Mouse (Mus musculus) limb, embryonic 11.5 days (tissue): ENCODE results near the gene Flt3l. TPM values are rescaled to one million over a fixed set of nuclear protein-coding genes. Genes with fewer than 3 reads are reported as not detected.

Source experiments
- ATAC-seq: fragments of 200-750 bp; cut with Nextera tagmentation; 2 replicates; pipeline ENCODE4 v1.8.0; 2017; ENCODE audit warnings: low read depth; ENCODE audit not compliant: insufficient number of reproducible peaks, low FRiP score, low TSS enrichment
- DNase-seq: peaks from one replicate; pipeline ENCODE4 v3.0.0-alpha.2; 2015; ENCODE audit warnings: low spot score
- H3K27ac ChIP-seq: fragments of 300-500 bp; sonication (generic); replicated peaks from 2 replicates; pipeline ENCODE4 v1.5.1; 2014; ENCODE audit warnings: low read depth, mild to moderate bottlenecking, low read length
- H3K27me3 ChIP-seq: fragments of 300-500 bp; sonication (generic); 2 replicates; pipeline ENCODE4 v1.6.1; 2014; ENCODE audit warnings: mild to moderate bottlenecking, low read length, mixed read lengths; ENCODE audit not compliant: control insufficient read depth, insufficient read depth
- H3K36me3 ChIP-seq: fragments of 300-500 bp; sonication (generic); 2 replicates; pipeline ENCODE4 v1.6.1; 2014; ENCODE audit warnings: mild to moderate bottlenecking, low read length, moderate library complexity, mixed read lengths; ENCODE audit not compliant: control insufficient read depth, insufficient read depth
- H3K4me1 ChIP-seq: fragments of 300-500 bp; sonication (generic); 2 replicates; pipeline ENCODE4 v1.6.1; 2014; ENCODE audit warnings: low read length, mixed read lengths; ENCODE audit not compliant: control insufficient read depth, insufficient read depth
- H3K4me2 ChIP-seq: fragments of 300-500 bp; sonication (generic); 2 replicates; pipeline ENCODE4 v1.6.1; 2014; ENCODE audit warnings: low read depth, mild to moderate bottlenecking, moderate library complexity; ENCODE audit not compliant: severe bottlenecking
- H3K4me3 ChIP-seq: fragments of 300-500 bp; sonication (generic); 2 replicates; pipeline ENCODE4 v1.5.1; 2014; ENCODE audit warnings: low read depth, low read length
- H3K9ac ChIP-seq: fragments of 300-500 bp; sonication (generic); 2 replicates; pipeline ENCODE4 v1.6.1; 2014; ENCODE audit warnings: mild to moderate bottlenecking, low read length
- H3K9me3 ChIP-seq: fragments of 300-500 bp; sonication (generic); 2 replicates; pipeline ENCODE4 v1.6.1; 2016; ENCODE audit warnings: low read length; ENCODE audit not compliant: control insufficient read depth
- WGBS: fragments of 180-500 bp; shearing (Covaris S2); extraction: QIAGEN DNeasy Blood & Tissue Kit; methylation state at CpG from one replicate; pipeline ENCODE4 v1.1.7; 2014; 5-methylcytosine and 5-hydroxymethylcytosine counted together
- polyA plus RNA-seq: library from polyadenylated mRNA; unstranded; fragments of >200 nt; fragmentation: Nextera tagmentation; extraction: Ambion mirVana; gene quantifications from 2 replicates; pipeline ENCODE4 v1.2.1, GENCODE M21; 2014

The Flt3l gene
- polyA plus RNA-seq, 1 experiment from 2014 or later = 0.44 TPM

DNA sequence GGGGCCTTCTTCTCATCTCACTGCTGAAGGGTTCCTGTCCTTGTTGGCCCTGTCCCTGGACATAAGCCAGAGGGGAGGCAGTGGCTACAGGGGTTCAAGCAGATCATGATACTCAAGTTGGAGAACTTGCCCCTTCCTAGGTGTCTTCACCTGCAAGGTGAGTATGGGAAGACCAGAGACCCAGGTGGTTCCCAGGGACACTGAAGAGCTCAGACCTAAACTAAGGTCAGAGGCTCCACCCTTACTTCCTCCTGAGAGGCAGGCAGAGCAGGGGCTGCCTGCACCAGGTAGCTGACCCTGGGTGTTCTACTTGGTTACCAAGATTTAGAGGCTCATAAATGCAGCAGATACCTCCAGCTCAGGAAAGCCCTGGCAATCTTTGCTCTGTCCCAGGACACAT, 14.3 kb downstream of the Flt3l start:
- Histone ChIP-seq H3K27ac (no peak overlapping the region), H3K27me3 (no peaks in the 10 kb centered on the region), H3K4me3 (no peak overlapping the region), H3K9me3 (no peaks in the 10 kb centered on the region), H3K4me2 (no peak overlapping the region), H3K36me3 (peaks cover 49% of the 10 kb centered on the region), H3K9ac (no peak overlapping the region), H3K4me1 (peaks cover 29% of the 10 kb centered on the region)
- no peak for ATAC-seq
- DNase-seq = no peak

DNA sequence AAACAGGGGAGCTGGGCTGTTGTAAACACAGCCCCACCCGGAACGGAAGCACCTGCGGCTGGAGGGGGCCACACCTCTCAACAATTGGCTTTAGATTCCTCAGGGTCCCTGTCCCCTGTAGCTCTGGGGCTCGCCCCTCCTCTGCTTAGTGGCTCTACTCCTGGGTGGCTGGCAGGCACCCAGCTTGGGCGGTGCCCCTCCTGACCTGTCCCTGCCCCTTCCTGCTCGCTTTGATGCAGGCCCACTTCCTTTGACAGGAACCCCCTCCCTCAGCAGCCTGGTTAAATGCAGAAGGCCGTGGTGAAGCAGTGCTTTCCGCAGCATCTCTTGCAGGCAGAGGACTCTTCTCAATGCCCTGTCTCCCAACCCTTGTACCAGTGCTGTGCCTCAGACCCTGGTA, 14.8 kb downstream of the Flt3l start:
- Histone ChIP-seq H3K9me3 (no peaks in the 10 kb centered on the region), H3K9ac (peak overlapping the region; percentile 27; the same call in 1 of the 2 replicates), H3K27ac (no peak overlapping the region), H3K4me2 (no peak overlapping the region), H3K4me1 (peaks cover 23% of the 10 kb centered on the region), H3K4me3 (no peak overlapping the region), H3K36me3 (peaks cover 44% of the 10 kb centered on the region), H3K27me3 (no peaks in the 10 kb centered on the region)
- ATAC-seq (no peak), DNase-seq (no peak)
- WGBS = 68% methylated on average over 8 of the region's 8 CpGs

DNA sequence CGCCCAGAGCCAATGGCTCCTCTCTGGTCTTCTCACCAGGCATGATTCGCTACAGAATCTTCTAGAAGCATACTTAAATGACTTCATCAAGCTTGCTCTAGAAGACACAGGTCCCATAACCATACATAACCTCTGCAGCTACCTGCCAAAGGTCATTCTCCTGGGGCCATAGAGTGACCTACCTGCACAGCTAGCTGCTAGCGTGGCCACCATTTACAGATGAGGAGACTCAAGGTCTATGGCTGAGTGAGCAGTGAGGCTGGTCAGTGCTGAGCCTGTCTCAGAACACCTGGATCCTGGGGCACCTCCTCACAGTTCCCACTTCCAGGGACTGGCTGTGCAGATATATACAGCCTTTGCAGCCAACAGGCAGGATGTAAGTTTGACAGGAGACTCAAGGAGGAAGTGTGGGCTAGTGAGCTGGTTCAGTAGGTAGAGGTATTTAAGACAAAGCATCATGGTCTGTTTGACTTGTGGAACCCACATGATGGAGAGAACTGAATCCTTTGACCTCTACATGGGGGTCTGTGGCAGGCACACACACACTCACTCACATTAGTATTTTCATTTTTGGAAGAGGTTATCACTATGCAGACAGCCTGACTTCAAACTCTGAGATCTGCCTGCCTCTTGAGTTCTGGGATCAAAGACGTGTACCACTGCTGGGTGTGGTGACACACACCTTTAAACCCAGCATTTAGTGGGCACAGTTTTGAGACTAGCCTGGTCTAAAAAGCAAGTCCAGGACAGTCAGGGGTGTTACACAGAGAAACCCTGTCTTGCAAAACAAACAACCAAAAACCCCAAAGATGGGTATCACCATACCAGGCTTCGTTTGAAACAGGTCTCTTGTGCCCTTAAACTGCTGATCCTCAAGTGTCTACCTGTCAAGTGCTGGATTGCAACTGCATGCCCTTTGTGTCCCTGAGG, 16.2 kb downstream of the Flt3l start:
- no peaks in the 10 kb centered on the region for H3K27me3 ChIP-seq
- ATAC-seq (no peak), DNase-seq (no peak)
- 81% methylated on average over 5 of the region's 5 CpGs for WGBS
- H3K9ac ChIP-seq = no peak overlapping the region
- no peak overlapping the region for H3K4me2 ChIP-seq
- H3K9me3 ChIP-seq = no peaks in the 10 kb centered on the region
- no peak overlapping the region for H3K4me3 ChIP-seq
- peaks cover 30% of the 10 kb centered on the region for H3K36me3 ChIP-seq
- 0 out of 2 replicates have a peak overlapping the region, but pooled peaks have one; percentile 36 for H3K27ac ChIP-seq
- H3K4me1 ChIP-seq = peaks cover 11% of the 10 kb centered on the region

DNA sequence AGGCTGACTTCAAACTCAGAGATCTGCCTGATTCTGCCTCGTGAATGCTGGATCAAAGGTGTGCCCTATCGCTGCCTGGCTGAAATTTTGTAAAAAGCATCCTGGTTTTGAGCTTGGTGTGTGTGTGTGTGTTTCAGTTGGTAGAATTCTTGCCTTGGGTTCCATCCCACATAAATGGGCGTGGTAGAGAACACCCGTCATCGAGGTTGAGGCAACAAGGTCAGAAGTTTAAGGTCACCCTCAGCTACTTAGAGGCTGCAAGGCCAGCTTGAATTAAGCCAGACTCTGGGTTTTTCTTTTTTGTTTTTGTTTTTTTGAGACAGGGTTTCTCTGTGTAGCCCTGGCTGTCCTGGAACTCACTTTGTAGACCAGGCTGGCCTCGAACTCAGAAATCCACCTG, 17.9 kb downstream of the Flt3l start:
- H3K36me3 ChIP-seq = peaks cover 30% of the 10 kb centered on the region
- H3K4me2 ChIP-seq = no peak overlapping the region
- H3K27ac ChIP-seq = no peak overlapping the region
- no peak overlapping the region for H3K4me3 ChIP-seq
- DNase-seq = no peak
- WGBS = 90% methylated on average over 6 of the region's 6 CpGs
- no peak overlapping the region for H3K9ac ChIP-seq
- no peak for ATAC-seq
- no peaks in the 10 kb centered on the region for H3K27me3 ChIP-seq
- no peaks in the 10 kb centered on the region for H3K9me3 ChIP-seq
- H3K4me1 ChIP-seq = peaks cover 11% of the 10 kb centered on the region

DNA sequence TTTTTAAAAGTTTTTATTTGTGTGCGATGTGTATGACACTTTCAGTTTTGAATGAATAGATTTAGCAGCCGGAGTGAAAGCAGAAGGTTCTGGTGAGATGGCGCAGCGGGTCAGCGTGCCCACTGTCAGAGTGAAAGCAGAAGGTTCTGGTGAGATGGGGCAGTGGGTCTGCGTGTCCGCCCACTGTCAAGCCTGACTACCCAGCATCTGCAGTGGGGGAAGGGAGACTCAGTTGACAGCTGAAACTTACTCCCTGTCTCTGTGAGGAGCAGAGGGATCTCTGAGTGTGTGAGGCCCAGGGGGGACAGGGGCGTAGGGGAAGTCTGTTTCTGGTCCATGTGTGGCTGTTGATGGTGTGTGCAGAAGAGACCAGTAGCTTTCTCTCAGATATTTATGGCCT, 18.7 kb downstream of the Flt3l start:
- ATAC-seq (no peak), DNase-seq (no peak)
- H3K4me1 ChIP-seq = peaks cover 5% of the 10 kb centered on the region; the same call in 1 of the 2 replicates
- H3K36me3 ChIP-seq = peaks cover 24% of the 10 kb centered on the region
- no peak overlapping the region for H3K4me2 ChIP-seq
- no peak overlapping the region for H3K27ac ChIP-seq
- no peak overlapping the region for H3K4me3 ChIP-seq
- WGBS = 86% methylated on average over 8 of the region's 8 CpGs
- H3K9me3 ChIP-seq = no peaks in the 10 kb centered on the region
- no peaks in the 10 kb centered on the region for H3K27me3 ChIP-seq
- no peak overlapping the region for H3K9ac ChIP-seq

DNA sequence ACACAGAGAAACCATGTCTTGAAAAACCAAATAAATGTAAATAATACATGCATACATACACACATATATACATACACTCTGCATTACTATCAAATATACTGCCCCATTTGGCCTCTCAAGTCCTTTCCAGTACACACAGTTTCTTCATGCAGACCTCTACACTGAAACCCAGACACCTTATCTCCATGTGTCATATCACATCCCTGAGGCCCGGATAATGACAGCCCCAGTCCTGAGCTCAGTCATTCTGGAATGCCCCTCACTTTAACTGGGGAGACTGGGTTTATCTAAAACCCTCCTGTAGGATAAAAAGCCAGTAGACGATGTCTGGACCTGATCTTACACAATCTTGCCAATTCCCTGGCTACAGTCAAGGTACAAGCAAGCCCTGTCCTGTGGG, 22.8 kb downstream of the Flt3l start:
- no peak for DNase-seq
- no peaks in the 10 kb centered on the region for H3K4me1 ChIP-seq
- no peak for ATAC-seq
- no peak overlapping the region for H3K27ac ChIP-seq
- no peaks in the 10 kb centered on the region for H3K27me3 ChIP-seq
- H3K36me3 ChIP-seq = no peaks in the 10 kb centered on the region
- no peak overlapping the region for H3K4me3 ChIP-seq
- 92% methylated on average over 2 of the region's 2 CpGs for WGBS
- H3K4me2 ChIP-seq = no peak overlapping the region
- no peaks in the 10 kb centered on the region for H3K9me3 ChIP-seq
- no peak overlapping the region for H3K9ac ChIP-seq

DNA sequence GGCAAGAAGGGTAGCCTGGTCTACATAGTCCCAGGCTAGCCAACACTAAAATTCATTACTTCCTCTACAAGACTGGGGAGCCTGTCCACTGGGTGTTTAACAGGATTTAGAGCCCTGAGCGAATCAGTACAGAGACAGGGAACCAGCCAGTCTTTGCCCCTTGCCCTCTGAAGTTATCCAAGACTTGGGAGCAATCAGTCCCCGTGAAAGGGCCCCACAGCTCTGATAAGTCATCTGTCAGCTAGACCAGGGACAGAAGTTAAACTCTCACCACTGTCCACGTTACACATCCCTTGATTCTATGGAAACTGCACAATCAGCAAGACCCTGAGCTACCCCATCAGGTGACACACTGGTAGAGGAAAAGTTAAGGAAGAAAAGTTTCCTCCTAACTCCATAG, 23.7 kb downstream of the Flt3l start:
- no peaks in the 10 kb centered on the region for H3K27me3 ChIP-seq
- no peak for DNase-seq
- no peaks in the 10 kb centered on the region for H3K9me3 ChIP-seq
- no peaks in the 10 kb centered on the region for H3K36me3 ChIP-seq
- H3K4me2 ChIP-seq = no peak overlapping the region
- H3K4me1 ChIP-seq = no peaks in the 10 kb centered on the region
- no peak overlapping the region for H3K27ac ChIP-seq
- no peak for ATAC-seq
- H3K9ac ChIP-seq = no peak overlapping the region
- WGBS = 62% methylated on average over 3 of the region's 3 CpGs
- no peak overlapping the region for H3K4me3 ChIP-seq

DNA sequence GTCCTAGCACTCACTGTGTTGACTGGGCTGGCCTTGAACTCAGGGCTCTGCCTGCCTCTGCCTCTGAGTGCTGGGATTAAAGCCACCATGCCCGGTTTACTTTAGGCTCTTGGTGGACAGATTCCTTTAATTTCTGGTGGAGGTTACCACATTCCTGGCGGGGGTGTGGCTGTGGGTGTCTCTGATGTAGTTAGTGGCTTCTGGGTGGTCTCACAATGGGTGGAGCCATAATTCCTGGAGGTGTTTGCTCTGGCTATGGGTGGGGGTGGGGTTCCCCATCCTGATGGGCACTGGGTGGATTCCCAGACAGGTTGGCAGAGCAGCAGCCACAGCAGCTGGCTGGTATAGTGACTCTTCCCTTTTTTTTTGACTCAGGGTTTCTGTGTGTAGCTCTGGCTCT, 24.3 kb downstream of the Flt3l start:
- Histone ChIP-seq H3K36me3 (no peaks in the 10 kb centered on the region), H3K9me3 (no peaks in the 10 kb centered on the region), H3K9ac (no peak overlapping the region), H3K4me1 (no peaks in the 10 kb centered on the region), H3K4me2 (no peak overlapping the region), H3K27me3 (no peaks in the 10 kb centered on the region), H3K4me3 (no peak overlapping the region), H3K27ac (no peak overlapping the region)
- ATAC-seq = no peak
- 69% methylated on average over 2 of the region's 2 CpGs for WGBS
- DNase-seq = no peak
